Mouse (Mus musculus) CD4-positive, CD25-positive, alpha-beta regulatory T cell, adult 2 months (primary cell): ENCODE data around the gene Arfgap3.

Experiments used
- DNase-seq: peaks from one replicate; pipeline ENCODE4 v3.0.0-alpha.2; 2012; ENCODE audit warnings: low read depth, low spot score

Gene Arfgap3

DNA sequence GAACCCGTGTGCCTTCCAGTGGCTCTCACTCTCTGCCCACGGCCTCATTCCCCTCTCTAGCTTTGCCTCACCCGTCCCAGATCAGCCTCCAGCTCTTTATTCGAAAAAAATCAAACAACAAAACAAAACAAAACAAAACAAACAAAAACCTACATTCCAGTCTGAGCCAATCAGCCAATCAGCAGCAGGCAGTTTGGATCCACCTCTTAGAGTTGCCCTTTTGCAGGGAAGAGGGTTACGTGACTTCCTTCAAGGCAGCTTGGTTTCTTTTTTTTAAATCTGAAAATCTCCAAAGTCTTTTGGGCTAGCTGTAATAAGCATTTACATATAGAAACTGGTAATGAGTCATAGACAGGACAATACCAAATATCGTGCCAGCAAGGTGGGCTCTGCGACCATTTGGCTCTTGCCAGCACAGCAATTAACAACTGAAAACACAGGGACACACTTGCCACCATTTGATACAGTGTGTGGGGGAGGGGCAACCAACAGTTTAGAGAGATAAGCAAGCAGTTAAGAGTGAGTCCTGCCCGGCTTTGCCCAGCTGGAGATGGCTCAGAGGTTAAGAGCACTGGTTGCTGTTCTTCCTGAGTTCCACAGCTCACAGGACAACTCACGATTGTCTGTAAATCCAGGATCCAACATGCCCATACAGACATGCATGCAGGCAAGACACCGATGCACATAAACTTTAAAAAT lies 95.5 kb downstream of the Arfgap3 start:
- no peak for DNase-seq

DNA sequence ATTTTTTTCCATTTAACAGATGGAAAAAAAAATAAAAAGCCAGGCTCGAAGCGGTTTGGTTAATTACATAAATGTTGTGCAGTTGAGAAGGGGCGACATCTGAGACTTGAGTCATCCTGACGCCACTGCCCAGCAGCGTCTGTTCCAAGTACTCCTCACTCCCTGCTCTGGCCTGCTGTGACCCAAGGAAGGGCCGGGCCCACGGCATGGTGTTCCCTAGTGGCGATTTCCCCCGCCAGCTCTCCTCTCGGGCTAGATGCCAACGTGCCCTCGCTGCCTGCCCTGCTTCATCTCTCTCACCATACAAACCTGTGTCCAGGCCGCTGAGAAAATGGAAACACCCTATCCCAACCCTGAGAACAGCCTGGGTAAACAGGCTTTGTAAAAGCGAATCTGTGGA lies 98.0 kb downstream of the Arfgap3 start:
- DNase-seq = no peak

DNA sequence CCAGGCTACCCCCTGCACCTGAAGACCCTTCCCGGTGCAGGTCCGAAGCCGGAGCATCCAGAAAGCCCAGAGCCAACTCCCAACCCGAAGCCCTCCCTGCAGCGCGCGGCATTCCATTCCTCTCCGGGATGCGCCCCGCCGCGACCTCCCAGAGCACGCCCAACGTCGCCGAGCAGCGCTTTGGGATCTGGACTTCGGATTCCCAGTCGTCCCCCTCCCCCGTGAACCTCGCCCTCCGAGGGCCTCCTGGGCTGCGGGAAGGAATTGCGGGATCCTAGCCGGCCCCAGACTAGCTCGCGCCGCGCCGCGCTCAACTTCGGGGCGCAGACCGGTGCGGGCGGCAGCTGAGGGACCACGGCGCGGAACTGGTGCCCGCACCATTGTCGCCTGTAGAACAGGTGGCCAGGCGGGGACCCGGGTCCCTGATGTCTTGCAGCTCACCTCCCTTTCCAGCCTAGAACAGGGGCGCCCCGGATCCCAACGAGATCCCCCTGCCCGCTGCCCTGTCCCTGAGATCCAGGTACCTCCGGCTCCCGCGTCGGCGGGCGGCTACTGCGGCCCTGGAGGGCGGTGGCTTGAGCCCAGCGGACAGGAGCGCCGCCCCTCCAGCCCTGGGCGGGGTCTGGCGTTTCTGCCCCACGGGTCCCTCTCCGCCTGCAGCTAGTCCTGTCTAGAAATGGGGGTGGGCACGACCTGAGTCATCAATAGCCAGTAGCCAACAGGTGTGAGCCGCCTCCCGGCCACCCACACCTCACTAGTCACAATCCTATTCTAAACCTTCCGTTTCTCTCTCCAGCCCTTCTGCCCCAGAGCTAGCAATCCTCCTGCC lies 98.7 kb downstream of the Arfgap3 start, which contains the start of gene A4galt:
Gene A4galt (minus strand): TSS at position 599 of the 829 bp plus-strand sequence.
- DNase-seq = no peak

DNA sequence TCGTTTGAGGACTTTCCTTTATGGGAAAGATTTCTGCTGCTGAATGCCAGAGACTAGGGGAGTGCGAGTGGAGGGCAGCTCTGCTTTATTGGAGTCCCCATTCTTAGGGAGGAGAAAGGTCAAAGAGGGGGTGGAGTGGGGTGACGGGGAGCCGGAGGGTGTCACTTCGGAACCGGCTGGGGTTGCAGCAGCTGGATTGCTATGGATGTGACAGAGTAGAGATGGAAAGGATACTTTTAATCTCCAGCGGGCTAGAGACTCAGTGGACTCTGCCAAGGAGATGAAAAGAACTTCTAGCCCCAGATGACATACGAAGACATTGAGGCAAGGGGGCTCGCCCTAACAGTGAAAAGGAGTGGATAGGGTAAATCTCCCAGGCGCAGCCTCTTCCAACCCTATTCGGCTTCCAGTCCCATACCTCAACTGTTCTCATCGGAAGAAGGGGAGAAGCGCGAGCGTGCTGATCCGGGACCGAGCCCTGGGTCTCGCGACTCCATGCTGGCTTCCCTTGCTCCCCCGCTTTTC lies 99.3 kb downstream of the Arfgap3 start:
- no peak for DNase-seq
